Mouse (Mus musculus) T-cell, adult 2 months (primary cell): Measurements from ENCODE around the gene Ccdc181.
A peak's percentile ranks its signal among the peaks of the same experiment; 100 is the strongest.

Source experiments
- DNase-seq: peaks from one replicate; pipeline ENCODE4 v3.0.0; 2022; ENCODE audit warnings: low spot score

Ccdc181 gene

DNA sequence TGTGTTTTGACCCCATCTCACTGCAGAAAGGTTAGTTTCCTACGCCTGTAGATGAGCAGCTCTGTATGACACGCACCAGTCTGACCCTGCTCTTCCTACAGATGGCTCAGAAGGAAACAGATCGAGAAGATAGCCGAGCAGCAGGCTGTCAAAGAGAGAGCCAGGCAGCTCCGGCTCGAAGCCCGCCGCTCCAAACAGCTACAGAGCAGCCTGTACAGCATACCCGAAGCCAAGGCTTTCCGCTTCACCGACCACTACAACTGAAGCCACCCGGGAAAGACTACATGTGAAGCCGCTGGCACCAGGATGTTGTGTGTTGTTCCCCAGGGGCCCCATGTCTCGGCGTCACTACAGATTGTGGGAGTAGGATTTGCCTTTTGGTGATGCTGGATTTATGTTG is 12.0 kb downstream of the Ccdc181 start:
- no peak for DNase-seq

DNA sequence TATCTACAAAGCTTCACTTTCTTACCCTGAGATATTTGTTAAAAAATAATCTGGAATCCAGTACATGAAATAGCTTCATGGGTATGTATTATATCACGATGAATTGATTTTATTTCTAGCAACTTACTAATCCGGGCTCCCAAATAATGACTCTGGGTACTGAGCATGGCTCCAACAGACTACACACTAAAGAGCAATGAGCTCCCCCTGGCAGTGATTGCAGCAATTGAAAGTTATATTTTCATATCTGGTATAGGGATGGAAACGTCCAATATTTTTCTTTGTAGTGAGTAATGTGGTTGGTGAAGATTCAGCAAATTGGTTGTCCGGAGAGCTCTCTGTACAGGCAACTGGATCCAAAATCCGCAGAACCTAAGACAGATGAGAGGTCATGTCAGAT is 16.7 kb downstream of the Ccdc181 start:
- no peak for DNase-seq

DNA sequence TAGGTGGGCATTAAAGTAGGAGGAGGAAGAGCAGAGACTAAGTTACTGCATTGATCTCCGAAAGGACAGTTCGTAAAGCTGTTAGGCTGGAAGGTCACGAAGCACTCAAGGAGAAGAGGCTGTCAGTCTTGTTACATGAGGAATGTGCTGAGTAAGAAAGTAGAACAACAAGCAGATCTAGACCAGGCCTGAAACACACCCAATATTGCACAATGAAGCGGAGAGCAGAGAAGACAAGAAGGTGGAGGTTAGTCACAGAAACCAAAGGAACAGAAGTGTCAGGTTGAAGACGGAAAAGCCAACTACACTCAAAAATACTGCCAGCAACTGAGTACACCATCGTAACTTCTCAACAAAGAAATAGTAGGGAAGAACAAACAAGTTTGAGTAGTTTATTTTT is 18.7 kb downstream of the Ccdc181 start:
- no peak for DNase-seq

DNA sequence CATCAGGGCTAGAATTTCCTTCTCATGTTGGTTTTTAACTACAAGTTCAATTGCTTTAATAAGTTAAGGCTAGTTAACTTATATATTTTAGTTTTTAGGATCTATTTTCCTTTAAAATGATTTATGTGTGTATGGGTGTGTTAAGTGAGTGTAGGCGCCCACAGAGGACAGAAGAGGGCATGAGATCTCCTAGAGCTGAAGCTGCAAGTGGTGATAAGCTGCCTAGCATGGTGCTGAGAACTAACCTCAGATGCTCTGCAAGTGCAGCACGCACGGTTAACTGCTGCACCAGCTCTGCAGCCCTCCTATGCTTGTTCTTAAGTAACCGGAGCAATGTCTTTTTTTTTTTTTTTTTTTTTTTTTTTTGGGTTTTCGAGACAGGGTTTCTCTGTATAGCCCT is 21.1 kb downstream of the Ccdc181 start:
- DNase-seq = no peak

DNA sequence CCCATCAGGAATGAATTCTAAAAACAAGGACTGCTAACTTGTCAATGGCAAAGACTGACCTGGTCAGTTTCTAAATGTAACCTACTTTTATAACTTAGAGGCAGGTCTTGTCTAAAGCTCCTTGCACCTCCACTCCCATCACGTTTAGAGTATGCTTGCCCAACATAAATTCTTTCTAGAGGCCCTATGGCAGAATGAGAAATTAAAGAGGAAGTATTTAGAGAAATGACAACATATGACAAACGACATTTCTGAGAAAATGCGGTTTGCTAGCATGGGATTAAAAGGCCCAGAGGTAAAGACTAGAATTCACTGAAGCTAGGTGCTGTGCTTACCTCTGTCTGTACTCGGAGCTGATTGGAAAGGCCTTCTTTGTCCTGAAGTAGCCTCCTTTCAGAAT is 26.6 kb downstream of the Ccdc181 start:
- no peak for DNase-seq

DNA sequence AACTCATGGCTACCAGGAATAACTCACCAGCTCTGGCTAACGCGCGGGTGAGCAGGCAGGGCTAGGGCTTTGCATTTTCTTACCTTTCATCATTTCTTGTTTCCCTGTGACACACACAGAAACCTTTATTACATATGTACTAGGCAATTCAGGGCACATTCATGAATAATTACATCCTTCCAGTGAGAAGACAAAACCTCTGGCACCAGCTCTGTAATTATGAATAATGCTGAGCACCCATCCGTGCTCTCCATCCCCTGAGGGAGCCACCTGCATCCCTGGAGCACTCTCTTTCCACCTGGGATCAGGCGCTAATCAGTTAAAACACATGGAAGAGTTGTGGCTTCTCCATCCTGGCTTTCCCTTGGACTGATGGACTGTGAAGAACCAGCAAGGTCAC is 28.4 kb downstream of the Ccdc181 start, which contains the start of gene Nme7:
Gene Nme7, plus strand, starts transcription at position 301 of the 400 bp plus-strand sequence.
- no peak for DNase-seq

DNA sequence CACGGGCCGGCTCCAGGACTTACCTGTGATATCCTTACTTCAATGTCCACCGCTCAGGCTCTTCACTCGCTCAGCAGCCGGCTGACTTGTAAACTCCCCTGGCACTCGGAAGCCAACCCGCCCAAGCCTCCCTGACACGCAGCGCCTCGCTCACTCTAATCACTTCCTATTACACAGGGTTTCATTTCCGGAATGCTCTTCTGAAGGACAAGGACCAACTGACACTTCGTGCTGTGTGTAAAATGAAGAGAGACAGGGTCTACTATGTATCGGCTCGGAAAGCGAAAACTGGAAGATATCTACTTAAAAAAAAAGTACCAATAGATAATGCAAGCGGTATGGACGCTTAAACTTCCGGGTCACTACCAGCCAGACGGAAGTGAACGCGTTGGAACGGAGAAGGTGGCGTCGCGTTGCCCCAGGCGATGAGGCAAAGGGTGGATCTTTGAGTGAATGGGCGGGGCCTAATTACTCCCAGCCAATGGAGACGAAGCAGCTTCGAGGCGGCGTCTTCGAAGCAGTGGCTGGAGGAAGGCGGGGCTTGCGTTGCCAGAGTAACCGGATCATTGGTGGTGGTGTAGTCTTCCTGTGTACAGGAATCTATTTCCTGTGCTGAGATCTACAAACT is 31.9 kb downstream of the Ccdc181 start, which contains the start of gene Blzf1:
Gene Blzf1, minus strand, starts transcription at position 366 of the 628 bp plus-strand sequence.
- DNase-seq = peak; percentile 98

DNA sequence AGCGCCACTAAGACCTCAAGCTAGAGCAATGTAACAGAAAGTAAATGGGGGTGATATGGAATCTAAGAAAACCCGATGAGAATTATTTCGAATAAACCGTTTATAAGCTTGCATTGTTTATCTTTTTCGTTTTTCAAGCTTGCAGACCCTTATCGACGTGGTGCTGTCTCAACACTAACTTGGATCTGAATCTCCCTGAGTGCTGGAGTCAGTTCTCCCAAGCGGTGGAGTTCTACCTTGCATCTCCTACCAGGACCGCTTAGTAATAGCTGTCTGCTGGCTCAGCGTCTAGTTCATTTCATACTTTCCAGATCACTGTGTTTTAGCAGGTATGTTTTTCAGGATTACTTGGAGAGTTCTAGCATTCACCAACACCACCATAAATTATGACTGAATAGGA is 32.5 kb downstream of the Ccdc181 start:
- no peak for DNase-seq

DNA sequence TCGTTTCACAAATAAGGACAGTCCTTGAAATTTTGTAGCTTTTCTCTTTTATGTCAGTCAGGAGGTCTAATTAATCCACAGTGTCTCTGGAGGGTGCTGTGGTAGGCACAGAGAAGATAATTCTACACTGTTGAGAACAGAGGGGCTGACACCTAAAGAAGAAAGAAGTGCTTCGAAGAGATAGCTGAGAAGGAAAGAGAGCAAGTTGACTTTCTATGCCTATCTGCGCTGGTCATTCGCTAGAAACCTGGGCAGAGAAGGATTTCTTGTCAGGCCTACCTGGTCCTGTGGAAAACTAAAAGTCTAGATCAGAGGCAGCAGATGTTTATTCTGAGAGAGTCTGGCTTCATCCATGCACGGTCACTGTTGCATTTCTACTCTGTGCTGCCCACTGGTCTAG is 38.7 kb downstream of the Ccdc181 start:
- no peak for DNase-seq

DNA sequence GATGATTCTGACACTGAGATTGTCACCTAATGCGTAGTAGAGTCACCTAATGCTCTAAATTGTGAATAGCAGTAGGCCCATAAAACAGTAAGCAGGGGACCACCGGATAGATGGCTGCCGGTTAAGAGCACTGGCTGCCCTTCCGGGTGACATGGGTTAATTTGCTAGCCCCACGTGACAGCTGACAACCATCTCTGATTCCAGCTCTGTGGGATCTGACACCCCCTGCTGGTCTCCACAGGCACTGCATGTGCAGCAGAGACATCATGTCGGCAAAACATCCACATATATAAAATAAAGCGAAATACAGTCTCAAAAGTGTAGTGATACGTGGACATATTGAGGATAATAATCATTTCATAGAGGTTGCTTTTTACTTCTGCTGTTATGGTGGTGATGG is 39.9 kb downstream of the Ccdc181 start:
- DNase-seq = peak; percentile 49

DNA sequence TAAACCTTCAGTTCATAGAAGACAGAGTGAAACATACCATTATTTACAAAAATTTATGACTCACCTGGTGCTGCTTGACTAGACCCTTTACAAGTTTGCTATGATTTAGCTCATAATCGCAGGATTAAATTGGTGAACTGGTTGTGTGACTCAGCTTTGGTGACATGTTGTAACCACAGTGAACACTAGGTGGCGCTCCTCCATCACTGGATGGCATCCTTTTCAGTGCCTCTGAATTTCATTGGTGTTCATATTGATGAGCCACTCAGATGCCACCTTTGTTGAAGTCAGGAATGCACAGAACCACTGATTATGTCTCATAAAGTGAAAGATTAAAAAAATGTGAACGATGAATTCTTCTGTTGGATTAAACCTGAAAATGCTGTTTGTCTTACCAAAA is 41.3 kb downstream of the Ccdc181 start:
- DNase-seq = peak; percentile 60

DNA sequence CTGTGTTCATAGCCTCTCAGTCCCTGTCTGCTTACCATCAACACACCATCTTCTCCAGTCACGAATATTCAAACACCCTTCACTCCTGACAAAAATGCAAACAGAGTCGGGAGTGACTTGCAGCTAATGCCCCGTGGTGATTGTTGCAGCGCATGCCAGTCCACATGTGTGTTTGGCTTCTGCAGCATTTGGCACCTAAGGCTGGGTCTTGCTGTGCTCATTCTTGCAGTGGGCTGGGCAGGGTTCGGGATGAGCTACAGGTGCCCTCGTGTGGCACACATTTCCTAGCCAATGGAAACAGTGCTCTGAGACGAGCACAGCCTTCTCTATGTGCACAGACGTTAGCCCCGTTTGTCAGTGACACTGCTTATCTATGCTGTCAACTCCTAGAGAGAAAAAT is 41.9 kb downstream of the Ccdc181 start:
- DNase-seq = no peak

DNA sequence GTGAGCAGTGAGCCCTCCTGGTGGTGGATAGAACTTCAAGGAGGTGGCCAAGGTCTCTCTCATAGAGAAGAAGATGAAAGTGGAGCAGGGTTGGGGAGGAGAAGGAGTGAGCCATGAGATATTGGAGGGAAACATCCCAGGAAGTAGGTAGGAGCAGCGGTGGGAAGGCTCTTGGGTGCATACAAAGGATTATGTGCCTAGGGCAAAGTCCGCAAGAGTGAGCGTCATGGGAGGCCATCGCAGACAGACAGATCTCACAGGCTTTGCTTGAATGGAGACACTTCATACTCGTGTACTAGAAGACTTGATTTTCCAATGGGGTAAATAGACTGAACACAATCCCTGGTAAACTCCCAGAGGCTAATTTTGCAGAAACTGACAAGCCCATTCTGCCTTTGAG is 43.1 kb downstream of the Ccdc181 start:
- DNase-seq = no peak

DNA sequence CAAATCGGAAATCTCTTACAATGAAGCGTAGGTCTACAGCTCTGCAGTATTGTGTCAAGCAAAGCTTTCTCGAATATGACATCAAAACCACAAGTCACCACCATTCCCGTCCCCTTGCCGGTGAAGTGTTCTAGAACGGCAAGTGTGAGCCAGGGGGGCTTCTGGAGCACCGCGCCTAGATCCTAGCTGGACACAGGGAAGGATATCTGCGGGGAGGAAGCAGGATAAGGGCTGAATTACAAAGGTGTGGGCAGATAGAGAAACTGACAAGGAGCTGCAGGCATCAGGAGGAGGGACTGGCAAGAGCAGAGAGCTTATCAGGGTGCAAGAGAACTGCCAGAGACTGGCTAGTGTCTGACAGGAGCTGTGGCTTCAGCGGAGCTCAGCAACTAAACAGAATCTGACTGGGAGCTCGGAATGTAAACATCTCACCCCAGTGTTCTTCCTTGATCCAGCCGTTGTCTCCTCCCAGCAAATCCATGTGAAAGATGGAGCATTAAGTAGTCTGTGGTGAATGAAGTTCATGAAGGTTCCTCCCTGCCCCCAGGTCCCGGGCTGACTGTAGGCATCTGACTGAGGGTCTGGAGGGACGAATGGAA is 44.3 kb downstream of the Ccdc181 start:
- no peak for DNase-seq

DNA sequence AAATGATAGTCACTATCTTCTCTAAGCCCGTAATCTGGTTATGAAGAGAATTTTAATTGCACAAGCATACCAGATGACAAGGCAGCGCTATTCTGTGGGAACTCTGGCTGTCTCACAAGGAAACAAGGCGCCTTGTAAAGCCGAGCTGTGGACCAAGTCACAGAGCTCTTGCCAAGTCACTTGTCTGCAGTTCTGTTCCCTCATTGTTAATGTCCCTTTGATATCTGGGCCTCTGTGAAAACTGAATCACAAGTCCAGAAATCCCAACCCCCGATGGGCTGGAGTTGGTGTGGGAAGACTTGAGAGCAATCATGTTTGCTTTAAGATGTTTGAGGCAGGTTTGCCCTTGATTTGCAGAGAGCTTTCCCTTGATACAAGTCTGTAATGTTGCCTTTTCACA is 45.3 kb downstream of the Ccdc181 start:
- DNase-seq = no peak

DNA sequence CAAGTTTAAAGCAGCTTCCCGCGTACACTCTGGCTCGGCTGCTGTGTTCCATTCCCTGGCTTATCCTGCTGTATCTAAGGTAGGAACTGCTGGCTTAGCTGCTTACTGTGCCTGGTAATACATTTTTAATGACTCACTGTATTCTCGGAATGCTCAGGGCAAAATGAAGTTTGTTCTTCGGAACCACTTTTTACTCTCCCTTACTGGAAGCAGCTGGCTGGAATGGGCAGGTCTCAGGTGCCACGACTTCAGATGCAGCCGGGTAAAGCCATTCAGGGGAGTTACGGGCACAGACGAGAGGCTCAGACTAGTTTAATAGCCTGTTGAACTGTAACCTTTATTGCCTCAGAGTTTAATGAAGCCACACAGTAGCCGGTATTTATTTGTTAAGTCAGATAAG is 46.0 kb downstream of the Ccdc181 start:
- DNase-seq = no peak

DNA sequence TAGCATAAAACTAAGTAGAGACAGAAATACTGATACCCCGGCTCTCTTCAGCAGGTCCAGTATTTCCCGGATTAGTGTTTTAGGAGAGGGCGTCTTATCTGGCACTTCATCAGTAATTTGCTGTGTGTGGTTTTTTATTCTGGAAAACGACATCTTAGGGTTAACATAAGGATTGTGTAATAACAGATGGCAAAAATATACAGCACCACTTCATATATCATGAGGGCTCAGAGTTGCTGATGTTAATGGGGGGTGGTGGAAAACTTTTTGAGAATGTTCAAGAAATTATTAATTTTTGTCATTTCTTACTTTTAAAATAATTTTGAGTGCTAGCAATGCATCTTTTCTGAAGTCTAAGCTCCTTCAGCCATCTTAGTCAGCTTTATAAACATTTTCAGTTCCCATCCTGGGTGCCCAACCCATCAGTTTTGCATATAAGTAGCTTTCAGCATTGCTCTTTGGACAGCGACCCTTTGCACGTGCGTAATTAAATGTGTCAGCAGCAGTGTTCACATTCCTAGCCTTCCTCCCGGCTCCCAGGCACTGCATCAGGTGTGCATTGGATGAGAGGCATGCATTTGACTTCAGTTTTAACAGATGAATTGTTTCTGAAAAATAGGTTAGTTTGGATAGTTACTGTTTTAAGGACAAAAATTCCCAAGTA is 47.7 kb downstream of the Ccdc181 start:
- DNase-seq = no peak

DNA sequence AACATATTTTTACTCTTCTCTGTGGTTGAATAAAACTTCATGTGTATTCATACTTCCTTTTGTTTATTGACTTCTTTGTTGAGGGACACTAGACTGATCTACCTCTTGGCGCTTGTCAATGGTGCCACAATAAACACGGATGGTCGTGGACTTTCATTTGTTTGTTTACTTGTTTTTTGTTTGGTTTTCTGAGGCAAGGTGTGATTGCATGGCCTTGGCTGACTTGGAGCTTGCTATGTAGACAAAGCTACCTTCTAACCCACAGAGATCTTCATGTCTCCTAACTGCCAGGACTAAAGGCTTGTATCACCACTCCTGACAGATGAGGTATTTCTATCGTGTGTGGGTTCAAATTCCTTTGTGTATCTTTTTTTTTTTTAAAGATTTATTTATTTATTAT is 48.8 kb downstream of the Ccdc181 start:
- no peak for DNase-seq

DNA sequence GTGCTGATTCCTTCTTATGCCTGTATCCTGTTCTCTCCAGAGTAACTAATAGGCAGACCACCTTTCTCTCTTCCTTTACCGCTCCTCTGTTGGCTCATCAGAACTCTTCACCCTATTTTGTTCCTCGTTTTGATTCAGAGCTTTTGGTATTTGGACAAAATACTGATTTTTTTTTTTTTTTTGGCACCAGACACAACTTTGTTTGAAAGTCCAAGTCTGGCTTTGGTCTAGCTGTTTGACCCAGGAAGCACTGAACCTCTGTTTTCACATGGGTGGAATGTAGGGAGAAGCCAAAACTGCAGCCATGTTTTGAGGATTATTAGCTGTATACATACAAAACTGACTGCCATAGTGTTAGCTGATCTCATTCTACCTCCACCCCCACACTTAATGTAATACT is 49.5 kb downstream of the Ccdc181 start:
- DNase-seq = no peak

DNA sequence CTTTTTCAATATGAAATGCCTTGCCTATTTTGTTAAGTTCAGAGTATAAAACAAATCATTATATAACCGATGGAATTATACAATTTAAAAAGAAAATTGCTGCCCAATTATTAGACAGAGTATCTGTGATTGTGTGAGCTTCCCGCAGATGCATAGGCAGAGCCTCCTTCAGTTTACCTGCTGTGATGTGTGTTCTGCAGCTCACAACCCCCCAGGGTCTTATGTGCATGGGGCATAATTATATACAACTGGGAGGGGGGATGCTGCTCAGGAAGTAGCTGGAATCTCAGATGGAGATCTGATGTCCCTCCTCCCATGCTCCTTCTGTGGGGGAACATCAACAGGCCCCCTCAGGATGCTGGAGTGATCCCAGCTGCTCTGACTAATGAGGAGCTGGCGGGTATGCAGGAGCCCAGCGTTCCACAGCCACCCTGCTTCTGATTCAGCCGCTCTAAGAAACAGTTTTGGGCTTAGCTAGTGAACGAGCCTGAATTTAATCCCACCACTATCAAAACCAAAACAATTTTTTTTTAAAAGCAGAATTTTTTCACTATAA is 51.3 kb downstream of the Ccdc181 start:
- DNase-seq = no peak

DNA sequence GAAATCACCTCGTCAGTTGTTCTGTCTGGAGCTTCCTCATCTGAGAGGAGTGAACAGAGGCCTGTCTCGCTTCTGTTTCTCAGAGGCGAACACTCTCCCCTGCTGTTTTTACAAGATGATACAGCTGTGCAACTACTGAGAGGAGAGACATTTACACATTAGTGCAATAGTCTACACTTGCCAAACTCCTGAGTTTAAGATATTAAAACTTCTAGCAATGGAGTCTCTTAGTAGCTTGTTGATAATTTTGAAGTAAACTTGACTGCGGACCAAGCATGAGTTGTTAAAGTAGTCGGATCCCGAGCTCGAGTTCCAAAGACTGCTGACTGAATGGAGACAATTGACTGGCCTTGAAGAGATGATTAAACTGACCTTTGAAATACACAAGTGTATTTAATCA is 52.4 kb downstream of the Ccdc181 start:
- no peak for DNase-seq

DNA sequence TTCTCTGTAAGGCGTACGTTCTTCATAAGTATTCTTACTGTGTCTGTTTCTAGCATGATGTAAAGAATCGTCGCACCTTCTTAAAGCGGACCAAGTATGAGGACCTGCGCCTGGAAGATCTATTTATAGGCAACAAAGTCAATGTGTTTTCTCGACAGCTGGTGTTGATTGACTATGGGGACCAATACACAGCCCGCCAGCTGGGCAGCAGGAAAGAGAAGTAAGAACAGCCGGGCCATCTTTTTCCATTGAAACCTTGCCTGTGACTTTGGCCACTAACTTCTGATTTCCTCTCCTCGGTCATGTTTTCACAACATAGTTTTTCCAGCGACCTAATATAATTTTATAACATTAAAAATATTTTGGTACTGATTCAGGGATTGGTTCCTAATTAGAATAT is 57.2 kb downstream of the Ccdc181 start:
- DNase-seq = no peak

DNA sequence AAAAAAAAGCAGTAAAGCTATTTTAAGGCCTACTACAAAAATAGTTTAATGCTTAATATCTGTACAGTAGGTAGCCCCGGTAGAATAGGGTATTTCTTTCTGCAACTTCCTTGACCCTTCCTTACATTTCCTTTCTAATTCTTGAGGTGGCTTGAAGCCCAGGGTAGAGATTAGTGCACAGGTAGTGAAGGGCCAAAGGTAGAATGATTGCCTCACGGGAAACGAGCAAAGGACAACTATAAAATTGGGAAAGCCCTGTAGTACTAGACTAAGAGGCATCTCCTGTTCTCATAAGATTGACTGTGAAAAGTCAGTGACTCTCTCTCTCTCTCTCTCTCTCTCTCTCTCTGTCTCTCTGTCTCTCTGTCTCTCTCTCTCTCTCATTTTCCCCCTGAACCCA is 60.0 kb downstream of the Ccdc181 start:
- DNase-seq = no peak
